Mouse (Mus musculus) T-helper 17 cell (primary cell): ENCODE data around the gene Dbi.

Experiments used
- in situ Hi-C, 2 experiments: fragments of 300-600 bp; cut with MboI, MseI; formaldehyde crosslinking; loops; 1 replicate in 1 of 2; 2 replicates in 1 of 2; pipeline ENCODE4 v1.15.1; 2025; ENCODE audit warnings: high pct_unique_total_duplicates in 2 of 2

Dbi gene

GRCm38 (mm10) chr1:120086644-120087043 is 34.2 kb downstream of the Dbi start:
- in situ Hi-C loops, result no loop called here

- in situ Hi-C loops, result no loop called here
Measured at GRCm38 (mm10) chr1:120085696-120086095, 35.2 kb downstream of the Dbi start.

- in situ Hi-C loops, result no loop called here
Measured at GRCm38 (mm10) chr1:120083921-120084517, 36.9 kb downstream of the Dbi start.

GRCm38 (mm10) chr1:120082957-120083585 is 37.8 kb downstream of the Dbi start:
- in situ Hi-C loops, result no loop called here

- in situ Hi-C loops, result no loop called here
Measured at GRCm38 (mm10) chr1:120080632-120081031, 40.2 kb downstream of the Dbi start.

GRCm38 (mm10) chr1:120077746-120078410 is 43.0 kb downstream of the Dbi start:
- in situ Hi-C loops, result no loop called here

- in situ Hi-C loops, result no loop called here
Measured at GRCm38 (mm10) chr1:120075507-120075906, 45.4 kb downstream of the Dbi start.

- in situ Hi-C loops, result no loop called here
Measured at GRCm38 (mm10) chr1:120074931-120075330, 45.9 kb downstream of the Dbi start.

- in situ Hi-C loops, result no loop called here
Measured at GRCm38 (mm10) chr1:120074307-120074702, 46.6 kb downstream of the Dbi start.

GRCm38 (mm10) chr1:120073519-120074306 is 47.2 kb downstream of the Dbi start, which contains the start of gene Tmem37:
Gene Tmem37 (minus strand): TSS chr1:120074074.
- in situ Hi-C loops, result no loop called here

- in situ Hi-C loops, result no loop called here
Measured at GRCm38 (mm10) chr1:120072900-120073299, 48.0 kb downstream of the Dbi start.

GRCm38 (mm10) chr1:120071133-120071532 is 49.7 kb downstream of the Dbi start:
- in situ Hi-C loops, result no loop called here

- in situ Hi-C loops, result no loop called here
Measured at GRCm38 (mm10) chr1:120070168-120070567, 50.7 kb downstream of the Dbi start.

GRCm38 (mm10) chr1:120069120-120069519 is 51.8 kb downstream of the Dbi start:
- in situ Hi-C loops, result no loop called here

- in situ Hi-C loops, result no loop called here
Measured at GRCm38 (mm10) chr1:120066625-120067024, 54.3 kb downstream of the Dbi start.

- in situ Hi-C loops, result no loop called here
Measured at GRCm38 (mm10) chr1:120066159-120066558, 54.7 kb downstream of the Dbi start.

- in situ Hi-C loops, result no loop called here
Measured at GRCm38 (mm10) chr1:120064036-120064682, 56.7 kb downstream of the Dbi start.
